Mouse (Mus musculus) liver, adult 2 months (tissue): ENCODE results near the gene P3h1. TPM values are rescaled to one million over a fixed set of nuclear protein-coding genes. Genes with fewer than 3 reads are reported as not detected.

Experiments used
- DNase-seq: peaks from one replicate; pipeline ENCODE4 v3.0.0-alpha.2; 2011; ENCODE audit warnings: low read depth, low spot score; ENCODE audit errors: extremely low read depth
- H3K27ac ChIP-seq: fragments of 200-500 bp; replicated peaks from 2 replicates; pipeline ENCODE4 v1.5.1; 2012; ENCODE audit warnings: low read depth, mild to moderate bottlenecking, control low read depth, inconsistent platforms, low read length; ENCODE audit not compliant: insufficient read depth
- H3K27me3 ChIP-seq: fragments of 200-500 bp; 2 replicates; pipeline ENCODE4 v1.6.1; 2012; ENCODE audit warnings: mild to moderate bottlenecking, moderate library complexity, low read length, inconsistent platforms; ENCODE audit not compliant: control insufficient read depth, insufficient read depth
- H3K36me3 ChIP-seq: fragments of 200-500 bp; 2 replicates; pipeline ENCODE4 v1.6.1; 2012; ENCODE audit warnings: low read length, inconsistent platforms; ENCODE audit not compliant: control insufficient read depth, insufficient read depth
- H3K4me1 ChIP-seq: fragments of 200-500 bp; 2 replicates; pipeline ENCODE4 v1.6.1; 2011; ENCODE audit warnings: low read length; ENCODE audit not compliant: control insufficient read depth, insufficient read depth
- H3K4me3 ChIP-seq: fragments of 200-500 bp; 2 replicates; pipeline ENCODE4 v1.5.1; 2011; ENCODE audit warnings: low read depth, mild to moderate bottlenecking, control low read depth, low read length, moderate library complexity; ENCODE audit not compliant: insufficient read depth
- H3K79me2 ChIP-seq: fragments of 200-500 bp; 2 replicates; pipeline ENCODE4 v1.6.1; 2012; ENCODE audit warnings: inconsistent platforms, mild to moderate bottlenecking, low read length, moderate library complexity; ENCODE audit not compliant: control insufficient read depth, insufficient read depth
- H3K9ac ChIP-seq: fragments of 200-500 bp; 2 replicates; pipeline ENCODE4 v1.6.1; 2012; ENCODE audit warnings: low read depth, mild to moderate bottlenecking, control low read depth, inconsistent platforms, low read length
- CTCF ChIP-seq: fragments of 200-500 bp; IDR thresholded peaks from 2 replicates; pipeline ENCODE4 v1.5.1; 2011; ENCODE audit warnings: low read depth, low read length, control low read depth
- POLR2A ChIP-seq: fragments of 200-500 bp; IDR thresholded peaks from 2 replicates; pipeline ENCODE4 v1.6.1; 2011; ENCODE audit warnings: low read length, control low read depth; ENCODE audit not compliant: insufficient read depth; ENCODE audit errors: extremely low read depth
- WGBS: fragments of 180-500 bp; shearing (Covaris S2); methylation state at CpG from one replicate; pipeline ENCODE4 v1.1.7; 2018; 5-methylcytosine and 5-hydroxymethylcytosine counted together
- polyA plus RNA-seq: library from polyadenylated mRNA; depleted of rRNA; stranded (reverse); fragments of >200 nt; gene quantifications from 2 replicates; pipeline ENCODE4 v1.2.3, GENCODE M21; 2012
- total RNA-seq: library from RNA; depleted of rRNA; stranded (reverse); fragments of >200 nt; gene quantifications from 2 replicates; pipeline ENCODE4 v1.2.3, GENCODE M21; 2014

The P3h1 gene
- total and polyA plus RNA-seq, 2 experiments, result 6.7 to 20.3 TPM

DNA sequence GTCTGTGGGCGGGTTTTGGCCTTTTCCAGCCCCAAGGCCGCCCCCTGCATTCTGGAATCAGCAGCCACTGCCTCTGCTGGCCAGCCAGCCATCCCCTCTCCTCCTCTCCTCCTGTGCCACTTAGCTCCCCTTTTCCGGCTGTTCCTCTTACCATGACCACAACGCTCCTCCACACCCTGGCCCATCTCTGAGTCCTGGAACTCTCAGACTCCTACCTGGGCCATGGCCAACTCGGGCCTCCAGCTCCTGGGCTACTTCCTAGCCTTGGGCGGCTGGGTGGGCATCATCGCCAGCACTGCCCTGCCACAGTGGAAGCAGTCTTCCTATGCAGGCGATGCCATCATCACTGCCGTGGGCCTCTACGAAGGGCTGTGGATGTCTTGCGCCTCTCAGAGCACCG lies 22.6 kb downstream of the P3h1 start, which contains the start of gene Cldn19:
TSS of gene Cldn19 (plus strand) at position 64 of the 400 bp plus-strand sequence.
- no peak for TF ChIP-seq POLR2A
- TF ChIP-seq CTCF, result no peak
- 92% methylated on average over 12 of the region's 12 CpGs for WGBS
- peaks cover 3% of the 10 kb centered on the region; the same call in 1 of the 2 replicates for H3K4me1 ChIP-seq
- no peak within 1 kb of the TSS for H3K9ac ChIP-seq
- H3K36me3 ChIP-seq, result no peaks in the 10 kb centered on the region
- H3K79me2 ChIP-seq, result no peaks in the 10 kb centered on the region
- no peak within 1 kb of the TSS for H3K4me3 ChIP-seq
- H3K27me3 ChIP-seq, result no peaks in the 10 kb centered on the region
- no peak for DNase-seq
- no peak within 1 kb of the TSS for H3K27ac ChIP-seq

GRCm38 (mm10) chr4:119257083-119257482 lies 24.4 kb downstream of the P3h1 start:
- Histone ChIP-seq H3K79me2 (no peaks in the 10 kb centered on the region), H3K9ac (no peak overlapping the region), H3K4me1 (peaks cover 3% of the 10 kb centered on the region; the same call in 1 of the 2 replicates), H3K36me3 (no peaks in the 10 kb centered on the region), H3K4me3 (no peak overlapping the region), H3K27ac (no peak overlapping the region), H3K27me3 (no peaks in the 10 kb centered on the region)
- no peak for TF ChIP-seq CTCF
- TF ChIP-seq POLR2A, result no peak
- no peak for DNase-seq
- WGBS, result 89% methylated on average over 6 of the region's 6 CpGs

- no peak for TF ChIP-seq CTCF
- no peak for TF ChIP-seq POLR2A
- no peaks in the 10 kb centered on the region for H3K27me3 ChIP-seq
- H3K27ac ChIP-seq, result no peak overlapping the region
- no peaks in the 10 kb centered on the region for H3K79me2 ChIP-seq
- no peaks in the 10 kb centered on the region for H3K36me3 ChIP-seq
- H3K4me1 ChIP-seq, result peaks cover 3% of the 10 kb centered on the region; the same call in 1 of the 2 replicates
- H3K9ac ChIP-seq, result no peak overlapping the region
- peak; percentile 80 for DNase-seq
- no peak overlapping the region for H3K4me3 ChIP-seq
- WGBS, result 42% methylated on average over 15 of the region's 15 CpGs
Observed at GRCm38 (mm10) chr4:119259344-119260254, 26.9 kb downstream of the P3h1 start.

- Histone ChIP-seq H3K9ac (no peak overlapping the region), H3K27ac (no peak overlapping the region), H3K27me3 (no peaks in the 10 kb centered on the region), H3K4me3 (no peak overlapping the region), H3K79me2 (no peaks in the 10 kb centered on the region), H3K36me3 (no peaks in the 10 kb centered on the region), H3K4me1 (peaks cover 3% of the 10 kb centered on the region; the same call in 1 of the 2 replicates)
- TF ChIP-seq CTCF (no peak), POLR2A (no peak)
- DNase-seq, result no peak
- WGBS, result 77% methylated on average over 7 of the region's 7 CpGs
Observed at GRCm38 (mm10) chr4:119261087-119261713, 28.5 kb downstream of the P3h1 start.

GRCm38 (mm10) chr4:119262483-119262882 lies 29.8 kb downstream of the P3h1 start:
- TF ChIP-seq CTCF, result no peak
- no peak for TF ChIP-seq POLR2A
- no peak overlapping the region for H3K9ac ChIP-seq
- no peaks in the 10 kb centered on the region for H3K27me3 ChIP-seq
- H3K4me3 ChIP-seq, result no peak overlapping the region
- no peaks in the 10 kb centered on the region for H3K36me3 ChIP-seq
- no peak overlapping the region for H3K27ac ChIP-seq
- WGBS, result 91% methylated on average over 5 of the region's 5 CpGs
- H3K4me1 ChIP-seq, result peaks cover 3% of the 10 kb centered on the region; the same call in 1 of the 2 replicates
- no peak for DNase-seq
- H3K79me2 ChIP-seq, result no peaks in the 10 kb centered on the region

GRCm38 (mm10) chr4:119263459-119263858 lies 30.7 kb downstream of the P3h1 start:
- Histone ChIP-seq H3K36me3 (no peaks in the 10 kb centered on the region), H3K9ac (no peak overlapping the region), H3K27ac (no peak overlapping the region), H3K79me2 (no peaks in the 10 kb centered on the region), H3K4me1 (peaks cover 3% of the 10 kb centered on the region; the same call in 1 of the 2 replicates), H3K4me3 (no peak overlapping the region), H3K27me3 (no peaks in the 10 kb centered on the region)
- TF ChIP-seq CTCF (no peak), POLR2A (no peak)
- DNase-seq, result no peak
- 81% methylated on average over 3 of the region's 3 CpGs for WGBS
